Mouse (Mus musculus): ENCODE measurements around the gene Tmco1. TPM values are rescaled to one million over a fixed set of nuclear protein-coding genes. Genes with fewer than 3 reads are reported as not detected.
A peak's percentile ranks its signal among the peaks of the same experiment; 100 is the strongest.

Gene Tmco1
- polyA plus RNA-seq, 1 experiment from 2014 or later, result 60.9 TPM

Small RNA genes within 50 kb of the gene (microRNA-seq; reads per million reads assigned to microRNA genes)
- gene Gm25911 (6.4 reads per million, percentile 12 among the genes with 10 or more reads in this experiment), gene Mir6347 (not detected)

Other genes starting within 250 kb of the Tmco1 start
- gene Uck2, start 23.1 kb upstream of the Tmco1 start, polyA plus RNA-seq (2016; fragmentation: Nextera tagmentation; extraction: Ambion mirVana), result 138 and 172 TPM in 2 replicates
- gene Aldh9a1, start 41.6 kb downstream of the Tmco1 start, polyA plus RNA-seq (2016; fragmentation: Nextera tagmentation; extraction: Ambion mirVana), result 41.2 and 43.5 TPM in 2 replicates
- gene Mgst3, start 85.5 kb downstream of the Tmco1 start, polyA plus RNA-seq (2016; fragmentation: Nextera tagmentation; extraction: Ambion mirVana), result 45.7 and 47.6 TPM in 2 replicates
- gene Lrrc52, start 158.4 kb downstream of the Tmco1 start, polyA plus RNA-seq (2016; fragmentation: Nextera tagmentation; extraction: Ambion mirVana), result not detected in 2 replicates